Mouse (Mus musculus) hindbrain, embryonic 14.5 days (tissue): ENCODE data around the gene Gm20489. TPM values are rescaled to one million over a fixed set of nuclear protein-coding genes. Genes with fewer than 3 reads are reported as not detected.
A peak's percentile ranks its signal among the peaks of the same experiment; 100 is the strongest.

Experiments used
- ATAC-seq: fragments of 200-750 bp; cut with Nextera tagmentation; 2 replicates; pipeline ENCODE4 v1.8.0; 2017; ENCODE audit warnings: moderate number of reproducible peaks, mild to moderate bottlenecking, moderate TSS enrichment, moderate library complexity; ENCODE audit not compliant: low FRiP score
- DNase-seq: peaks from one replicate; pipeline ENCODE4 v3.0.0-alpha.2; 2015; ENCODE audit warnings: low spot score
- H3K27ac ChIP-seq: fragments of 300-500 bp; sonication (generic); 2 replicates; pipeline ENCODE4 v1.5.1; 2014; ENCODE audit warnings: mild to moderate bottlenecking, moderate library complexity
- H3K27me3 ChIP-seq: fragments of 300-500 bp; sonication (generic); 2 replicates; pipeline ENCODE4 v1.6.1; 2014; ENCODE audit warnings: mild to moderate bottlenecking, low read length, mixed read lengths; ENCODE audit not compliant: control insufficient read depth, insufficient read depth
- H3K36me3 ChIP-seq: fragments of 300-500 bp; sonication (generic); replicated peaks from 2 replicates; pipeline ENCODE4 v1.6.1; 2014; ENCODE audit not compliant: control insufficient read depth, insufficient read depth
- H3K4me1 ChIP-seq: fragments of 300-500 bp; sonication (generic); replicated peaks from 2 replicates; pipeline ENCODE4 v1.6.1; 2014; ENCODE audit warnings: antibody characterized with exemption, low read length, mixed read lengths; ENCODE audit not compliant: control insufficient read depth, insufficient read depth
- H3K4me2 ChIP-seq: fragments of 300-500 bp; sonication (generic); replicated peaks from 2 replicates; pipeline ENCODE4 v1.6.1; 2014; ENCODE audit warnings: mild to moderate bottlenecking, moderate library complexity
- H3K4me3 ChIP-seq: fragments of 300-500 bp; sonication (generic); replicated peaks from 2 replicates; pipeline ENCODE4 v1.5.1; 2014; ENCODE audit warnings: mild to moderate bottlenecking, low read length
- H3K9ac ChIP-seq: fragments of 300-500 bp; sonication (generic); 2 replicates; pipeline ENCODE4 v1.6.1; 2014
- H3K9me3 ChIP-seq: fragments of 300-500 bp; sonication (generic); 2 replicates; pipeline ENCODE4 v1.6.1; 2016; ENCODE audit warnings: low read length; ENCODE audit not compliant: control insufficient read depth
- WGBS: fragments of 180-500 bp; shearing (Covaris S2); extraction: QIAGEN DNeasy Blood & Tissue Kit; methylation state at CpG from one replicate; pipeline ENCODE4 v1.1.7; 2014; 5-methylcytosine and 5-hydroxymethylcytosine counted together
- polyA plus RNA-seq: library from polyadenylated mRNA; unstranded; fragments of >200 nt; fragmentation: Nextera tagmentation; extraction: Ambion mirVana; gene quantifications from 2 replicates; pipeline ENCODE4 v1.2.1, GENCODE M21; 2014

Gene Gm20489
- polyA plus RNA-seq, 1 experiment from 2014 or later: not detected

DNA sequence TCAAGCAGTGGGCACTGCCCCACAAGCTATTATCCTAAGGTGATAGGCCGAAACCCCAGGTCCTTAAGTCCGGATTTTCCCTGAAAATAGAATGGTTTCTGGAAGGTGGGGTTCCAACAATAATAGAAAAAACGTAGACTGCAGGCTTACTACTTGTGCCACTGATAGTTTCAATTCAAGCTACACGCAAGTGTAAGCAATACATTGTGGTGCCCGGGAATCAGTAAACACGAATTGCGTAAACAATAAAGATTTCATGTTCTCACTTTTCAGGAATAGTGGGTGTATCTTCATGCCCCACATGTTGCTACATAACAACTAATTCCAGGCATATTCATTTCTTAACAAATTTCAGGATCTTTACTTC, 46.0 kb downstream of the Gm20489 start:
- peak overlapping the region; percentile 33; the same call in 1 of the 2 replicates for H3K9ac ChIP-seq
- H3K4me1 ChIP-seq: no peaks in the 10 kb centered on the region; the same call in 1 of the 2 replicates
- 22% methylated on average over 7 of the region's 7 CpGs for WGBS
- no peaks in the 10 kb centered on the region for H3K36me3 ChIP-seq
- H3K4me2 ChIP-seq: peak overlapping the region; percentile 49
- 0 out of 2 replicates have a peak, but pooled peaks cover 3% of the 10 kb centered on the region for H3K27me3 ChIP-seq
- peak overlapping the region; percentile 59 for H3K27ac ChIP-seq
- H3K4me3 ChIP-seq: peak overlapping the region; percentile 49
- ATAC-seq (no peak), DNase-seq (no peak)
- H3K9me3 ChIP-seq: no peaks in the 10 kb centered on the region

GRCm38 (mm10) chrX:101221834-101222795, 46.7 kb downstream of the Gm20489 start, which contains the start of gene Snx12:
Gene Snx12 (minus strand): TSS chrX:101222563.
- H3K27me3 ChIP-seq: 0 out of 2 replicates have a peak, but pooled peaks cover 3% of the 10 kb centered on the region
- ATAC-seq: peak; percentile 98
- WGBS: 17% methylated on average over 55 of the region's 55 CpGs
- H3K9me3 ChIP-seq: no peaks in the 10 kb centered on the region
- H3K4me2 ChIP-seq: peak within 1 kb of the TSS; percentile 57
- H3K9ac ChIP-seq: peak within 1 kb of the TSS; percentile 64
- H3K27ac ChIP-seq: peak within 1 kb of the TSS; percentile 74
- H3K4me1 ChIP-seq: no peaks in the 10 kb centered on the region; the same call in 1 of the 2 replicates
- DNase-seq: peak; percentile 87
- H3K36me3 ChIP-seq: no peaks in the 10 kb centered on the region
- peak within 1 kb of the TSS; percentile 49 for H3K4me3 ChIP-seq

Other genes starting within 250 kb of the Gm20489 start
- 0.17 TPM in 1 of 2 replicates, not detected in the other for gene Tex11, start 209.4 kb downstream of the Gm20489 start, polyA plus RNA-seq
- gene Slc7a3, start 183.0 kb downstream of the Gm20489 start, polyA plus RNA-seq: 3.8 and 6.7 TPM in 2 replicates
- gene Snx12, start 46.5 kb downstream of the Gm20489 start, polyA plus RNA-seq: 41.4 and 42.3 TPM in 2 replicates
- 0.81 and 0.99 TPM in 2 replicates for gene Foxo4, start 14.5 kb downstream of the Gm20489 start, polyA plus RNA-seq
- gene Gm614, start 5.0 kb downstream of the Gm20489 start, polyA plus RNA-seq: not detected in 2 replicates
- 4.9 and 7.6 TPM in 2 replicates for gene Il2rg, start 768 bp downstream of the Gm20489 start, polyA plus RNA-seq
- 28.0 and 33.9 TPM in 2 replicates for gene Med12, start 5.0 kb upstream of the Gm20489 start, polyA plus RNA-seq
- 95.9 and 116 TPM in 2 replicates for gene Nlgn3, start 30.1 kb upstream of the Gm20489 start, polyA plus RNA-seq
- 0.96 and 1.3 TPM in 2 replicates for gene Gjb1, start 107.4 kb upstream of the Gm20489 start, polyA plus RNA-seq
- 66.6 and 72.7 TPM in 2 replicates for gene Zmym3, start 151.8 kb upstream of the Gm20489 start, polyA plus RNA-seq
- 256 and 283 TPM in 2 replicates for gene Nono, start 160.3 kb upstream of the Gm20489 start, polyA plus RNA-seq
- 0.69 and 0.90 TPM in 2 replicates for gene Itgb1bp2, start 180.1 kb upstream of the Gm20489 start, polyA plus RNA-seq